Mouse (Mus musculus) MEL (cell line): ENCODE data around the gene Pcgf5. TPM values are rescaled to one million over a fixed set of nuclear protein-coding genes. Genes with fewer than 3 reads are reported as not detected.

ENCODE experiments used
- DNase-seq: peaks from one replicate; pipeline ENCODE4 v3.0.0; 2011; ENCODE audit warnings: low read depth, low spot score
- H3K27ac ChIP-seq: 2 replicates; pipeline ENCODE4 v1.5.1; 2012; ENCODE audit warnings: low read depth, mild to moderate bottlenecking, control low read depth, low read length, moderate library complexity; ENCODE audit not compliant: control insufficient read depth
- H3K27me3 ChIP-seq, 2 experiments: fragments of 150-350 bp in 1 of 2; sonication (generic) in 1 of 2; 2 replicates each; pipeline ENCODE4 v1.6.1; 2012; ENCODE audit warnings: low read length in 2 of 2, mild to moderate bottlenecking in 2 of 2, improper control_type of control experiment in 1 of 2, moderate library complexity in 1 of 2; ENCODE audit not compliant: insufficient read depth in 2 of 2, control insufficient read depth in 1 of 2
- H3K36me3 ChIP-seq, 2 experiments: 2 replicates each; pipeline ENCODE4 v1.6.1; 2012 to 2014; ENCODE audit warnings: low read length in 2 of 2, improper control_type of control experiment in 1 of 2, inconsistent platforms in 1 of 2, mild to moderate bottlenecking in 1 of 2; ENCODE audit not compliant: insufficient read depth in 2 of 2, control insufficient read depth in 1 of 2
- H3K4me1 ChIP-seq, 2 experiments: fragments of 150-350 bp in 1 of 2; sonication (generic) in 1 of 2; 2 replicates each; pipeline ENCODE4 v1.6.1; 2012; ENCODE audit warnings: low read length in 2 of 2, improper control_type of control experiment in 1 of 2, mild to moderate bottlenecking in 1 of 2; ENCODE audit not compliant: insufficient read depth in 2 of 2, control insufficient read depth in 1 of 2
- H3K4me3 ChIP-seq, 2 experiments: fragments of 150-350 bp in 1 of 2; sonication (generic) in 1 of 2; 2 replicates each; pipeline ENCODE4 v1.5.1; 2012; ENCODE audit warnings: low read depth in 2 of 2, low read length in 2 of 2, mild to moderate bottlenecking in 2 of 2, moderate library complexity in 2 of 2, control low read depth in 1 of 2, improper control_type of control experiment in 1 of 2; ENCODE audit not compliant: control insufficient read depth in 1 of 2, insufficient read depth in 1 of 2
- H3K79me2 ChIP-seq: 2 replicates; pipeline ENCODE4 v1.6.1; 2012; ENCODE audit warnings: mild to moderate bottlenecking, low read length, moderate library complexity; ENCODE audit not compliant: control insufficient read depth, poor library complexity, insufficient read depth
- H3K9ac ChIP-seq: 2 replicates; pipeline ENCODE4 v1.6.1; 2012; ENCODE audit warnings: low read depth, mild to moderate bottlenecking, control low read depth, low read length, moderate library complexity; ENCODE audit not compliant: control insufficient read depth, poor library complexity, severe bottlenecking
- H3K9me3 ChIP-seq: fragments of 150-350 bp; sonication (generic); replicated peaks from 2 replicates; pipeline ENCODE4 v1.6.1; 2012; ENCODE audit warnings: mild to moderate bottlenecking, low read length, improper control_type of control experiment, moderate library complexity; ENCODE audit not compliant: insufficient read depth
- BHLHE40 ChIP-seq: IDR thresholded peaks from 2 replicates; pipeline ENCODE4 v1.6.1; 2012; ENCODE audit warnings: low read depth, mild to moderate bottlenecking, inconsistent platforms, low read length, improper control_type of control experiment, borderline replicate concordance
- CHD1 ChIP-seq: IDR thresholded peaks from 2 replicates; pipeline ENCODE4 v1.6.1; 2012; ENCODE audit warnings: low read depth, mild to moderate bottlenecking, inconsistent platforms, low read length, improper control_type of control experiment
- CTCF ChIP-seq, 3 experiments: IDR thresholded peaks in 2 of 3; conservative IDR thresholded peaks in 1 of 3; 2 replicates each; pipeline ENCODE4 v1.5.1; 2011 to 2012; ENCODE audit warnings: low read length in 3 of 3, low read depth in 2 of 3, mild to moderate bottlenecking in 2 of 3, improper control_type of control experiment in 1 of 3, inconsistent platforms in 1 of 3, mixed read lengths in 1 of 3, moderate library complexity in 1 of 3; ENCODE audit not compliant: control insufficient read depth in 1 of 3, insufficient read depth in 1 of 3, poor library complexity in 1 of 3, severe bottlenecking in 1 of 3
- E2F4 ChIP-seq: IDR thresholded peaks from 2 replicates; pipeline ENCODE4 v1.6.1; 2011; ENCODE audit warnings: low read depth, low read length, improper control_type of control experiment, borderline replicate concordance
- ELF1 ChIP-seq: IDR thresholded peaks from 2 replicates; pipeline ENCODE4 v1.6.1; 2014; ENCODE audit warnings: low read depth, mild to moderate bottlenecking, inconsistent platforms, low read length, improper control_type of control experiment, moderate library complexity
- EP300 ChIP-seq, 2 experiments: IDR thresholded peaks; 2 replicates each; pipeline ENCODE4 v1.6.1; 2011; ENCODE audit warnings: improper control_type of control experiment in 2 of 2, low read length in 2 of 2, low read depth in 1 of 2, mild to moderate bottlenecking in 1 of 2
- ETS1 ChIP-seq: IDR thresholded peaks from 2 replicates; pipeline ENCODE4 v1.6.1; 2012; ENCODE audit warnings: low read depth, mild to moderate bottlenecking, inconsistent platforms, low read length, improper control_type of control experiment, moderate library complexity
- HCFC1 ChIP-seq: IDR thresholded peaks from 2 replicates; pipeline ENCODE4 v1.6.1; 2012; ENCODE audit warnings: low read depth, mild to moderate bottlenecking, inconsistent platforms, low read length, improper control_type of control experiment, moderate library complexity
- KAT2A ChIP-seq: conservative IDR thresholded peaks from 2 replicates; pipeline ENCODE4 v1.6.1; 2012; ENCODE audit warnings: low read depth, low read length, improper control_type of control experiment, inconsistent platforms
- MAFK ChIP-seq: IDR thresholded peaks from 2 replicates; pipeline ENCODE4 v1.6.1; 2011; ENCODE audit warnings: low read depth, mild to moderate bottlenecking, low read length, improper control_type of control experiment, borderline replicate concordance
- MAX ChIP-seq: IDR thresholded peaks from 2 replicates; pipeline ENCODE4 v1.6.1; 2011; ENCODE audit warnings: low read length, improper control_type of control experiment
- MAZ ChIP-seq: IDR thresholded peaks from 2 replicates; pipeline ENCODE4 v1.6.1; 2012; ENCODE audit warnings: low read depth, mild to moderate bottlenecking, inconsistent platforms, low read length, improper control_type of control experiment
- MEF2A ChIP-seq: IDR thresholded peaks from 2 replicates; pipeline ENCODE4 v1.6.1; 2014; ENCODE audit warnings: low read depth, mild to moderate bottlenecking, inconsistent platforms, low read length, improper control_type of control experiment; ENCODE audit not compliant: poor library complexity, insufficient replicate concordance, severe bottlenecking; ENCODE audit errors: extremely low read depth
- MXI1 ChIP-seq: IDR thresholded peaks from 2 replicates; pipeline ENCODE4 v1.6.1; 2011; ENCODE audit warnings: mild to moderate bottlenecking, low read depth, low read length, improper control_type of control experiment
- MYB ChIP-seq: IDR thresholded peaks from 2 replicates; pipeline ENCODE4 v1.6.1; 2011; ENCODE audit warnings: mild to moderate bottlenecking, low read depth, low read length, improper control_type of control experiment
- POLR2A ChIP-seq, 2 experiments: IDR thresholded peaks; 2 replicates each; pipeline ENCODE4 v1.6.1; 2011 to 2012; ENCODE audit warnings: low read length in 2 of 2, mild to moderate bottlenecking in 2 of 2, control low read depth in 1 of 2, improper control_type of control experiment in 1 of 2, low read depth in 1 of 2, moderate library complexity in 1 of 2; ENCODE audit not compliant: control insufficient read depth in 1 of 2, insufficient read depth in 1 of 2, poor library complexity in 1 of 2
- POLR2AphosphoS5 ChIP-seq: IDR thresholded peaks from 2 replicates; pipeline ENCODE4 v1.6.1; 2012; ENCODE audit warnings: low read depth, borderline replicate concordance, mild to moderate bottlenecking, inconsistent platforms, low read length, moderate library complexity, mixed read lengths
- RCOR1 ChIP-seq: IDR thresholded peaks from 2 replicates; pipeline ENCODE4 v1.6.1; 2012; ENCODE audit warnings: low read depth, mild to moderate bottlenecking, inconsistent platforms, low read length, improper control_type of control experiment
- SIN3A ChIP-seq: IDR thresholded peaks from 2 replicates; pipeline ENCODE4 v1.6.1; 2012; ENCODE audit warnings: low read length, improper control_type of control experiment, inconsistent platforms
- SMC3 ChIP-seq: IDR thresholded peaks from 2 replicates; pipeline ENCODE4 v1.6.1; 2011; ENCODE audit warnings: low read depth, low read length, improper control_type of control experiment
- TAL1 ChIP-seq: IDR thresholded peaks from 2 replicates; pipeline ENCODE4 v1.6.1; 2012; ENCODE audit warnings: mild to moderate bottlenecking, inconsistent platforms, low read length, moderate library complexity, mixed read lengths
- TBP ChIP-seq: IDR thresholded peaks from 2 replicates; pipeline ENCODE4 v1.8.0; 2011; ENCODE audit warnings: low read depth, low read length, improper control_type of control experiment
- UBTF ChIP-seq: IDR thresholded peaks from 2 replicates; pipeline ENCODE4 v1.6.1; 2012; ENCODE audit warnings: low read depth, mild to moderate bottlenecking, inconsistent platforms, low read length, improper control_type of control experiment, moderate library complexity, borderline replicate concordance; ENCODE audit not compliant: insufficient read depth
- ZC3H11A ChIP-seq: IDR thresholded peaks from 2 replicates; pipeline ENCODE4 v1.6.1; 2012; ENCODE audit warnings: low read depth, mild to moderate bottlenecking, inconsistent platforms, low read length, improper control_type of control experiment
- ZKSCAN1 ChIP-seq: IDR thresholded peaks from 2 replicates; pipeline ENCODE4 v1.6.1; 2012; ENCODE audit warnings: low read depth, mild to moderate bottlenecking, inconsistent platforms, low read length, improper control_type of control experiment, moderate library complexity
- ZMIZ1 ChIP-seq: IDR thresholded peaks from 2 replicates; pipeline ENCODE4 v1.6.1; 2012; ENCODE audit warnings: low read depth, mild to moderate bottlenecking, inconsistent platforms, low read length, improper control_type of control experiment, moderate library complexity
- ZNF384 ChIP-seq: IDR thresholded peaks from 2 replicates; pipeline ENCODE4 v1.6.1; 2012; ENCODE audit warnings: low read depth, mild to moderate bottlenecking, inconsistent platforms, low read length, improper control_type of control experiment
- polyA plus RNA-seq, 2 experiments: library from polyadenylated mRNA; stranded (reverse) in 1 of 2; unstranded in 1 of 2; fragments of >175 nt in 1 of 2; fragments of >200 nt in 1 of 2; gene quantifications; 2 replicates each; pipeline versions ENCODE4 v1.2.1 to v1.2.4; 2012; ENCODE audit warnings: low replicate concordance in 2 of 2, low read depth in 1 of 2; ENCODE audit not compliant: insufficient read length in 2 of 2, insufficient read depth in 1 of 2, missing spikeins in 1 of 2
- total RNA-seq: library from RNA; depleted of rRNA; stranded (reverse); fragments of 300-350 nt; gene quantifications from 2 replicates; pipeline ENCODE4 v1.2.3, GENCODE M21; 2012

Gene Pcgf5
- total and polyA plus RNA-seq, 3 experiments, result 10.0 to 23.2 TPM; not detected in 1

DNA sequence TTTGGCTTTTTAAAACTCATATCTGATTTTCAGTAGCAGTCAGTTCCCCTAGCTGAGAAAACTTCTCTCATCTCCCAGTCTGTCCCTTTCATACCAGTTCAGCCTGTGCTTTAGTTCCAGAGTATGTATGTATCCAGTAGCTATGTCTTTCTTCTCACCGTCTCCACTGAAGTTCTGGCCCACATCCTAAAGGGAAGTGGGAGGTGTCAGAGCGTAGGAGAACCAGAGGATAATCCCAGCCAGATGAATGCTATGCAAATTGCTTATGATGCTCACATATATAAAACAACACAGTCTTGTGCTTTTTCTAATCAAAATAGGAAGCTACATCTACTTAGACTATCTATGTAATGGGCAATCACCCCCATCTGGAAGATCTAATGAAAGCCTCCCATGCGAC, 27.0 kb upstream of the Pcgf5 start:
- no peaks in the 10 kb centered on the region for H3K9me3 ChIP-seq
- no peaks in the 10 kb centered on the region for H3K27me3 ChIP-seq
- H3K4me1 ChIP-seq, result no peaks in the 10 kb centered on the region
- H3K36me3 ChIP-seq, result no peaks in the 10 kb centered on the region
- no peak overlapping the region for H3K27ac ChIP-seq
- TF ChIP-seq MEF2A (no peak), SIN3A (no peak), ZC3H11A (no peak), E2F4 (no peak), KAT2A (no peak), ZMIZ1 (no peak), TBP (no peak), MYB (no peak), EP300 (IDR thresholded peaks at IDR 0.05; ENCODE audit: low read depth in 1 of 2, low read length in 2 of 2) (no peak), ELF1 (no peak), SMC3 (no peak), POLR2A (IDR thresholded peaks at IDR 0.05; ENCODE audit: control insufficient read depth in 1 of 2, insufficient read depth in 1 of 2, low read depth in 1 of 2, low read length in 2 of 2, poor library complexity in 1 of 2) (no peak), ETS1 (no peak), UBTF (no peak), MXI1 (no peak), CTCF (IDR thresholded peaks at IDR 0.05 in 2 of 3, conservative IDR thresholded peaks at IDR 0.05 in 1 of 3; ENCODE audit: control insufficient read depth in 1 of 3, insufficient read depth in 1 of 3, low read depth in 2 of 3, low read length in 3 of 3, poor library complexity in 1 of 3, severe bottlenecking in 1 of 3) (no peak)
- no peak for DNase-seq
- H3K9ac ChIP-seq, result no peak overlapping the region
- H3K79me2 ChIP-seq, result no peaks in the 10 kb centered on the region
- H3K4me3 ChIP-seq, result no peak overlapping the region

DNA sequence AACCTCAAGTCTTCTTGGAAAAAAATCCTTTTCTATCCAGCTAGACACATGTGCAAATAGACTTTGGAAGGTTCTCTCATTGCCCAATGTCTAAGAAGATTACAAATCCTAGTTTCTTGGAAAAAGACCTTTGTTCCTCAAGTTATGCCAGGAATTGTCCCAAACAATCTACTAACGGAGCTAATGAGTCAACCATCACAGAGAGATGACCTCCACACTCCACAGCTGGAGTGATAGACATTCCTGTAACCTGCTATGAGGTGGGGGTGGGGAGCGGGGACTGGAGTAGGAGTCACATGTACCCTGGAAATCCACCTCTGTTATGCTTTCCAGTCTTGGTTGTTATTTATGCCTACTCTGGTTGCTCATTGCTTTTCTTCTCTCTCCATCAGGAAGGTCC, 24.8 kb upstream of the Pcgf5 start:
- Histone ChIP-seq H3K9ac (no peak overlapping the region), H3K27ac (no peak overlapping the region), H3K36me3 (no peaks in the 10 kb centered on the region), H3K4me3 (no peak overlapping the region), H3K79me2 (no peaks in the 10 kb centered on the region), H3K27me3 (no peaks in the 10 kb centered on the region), H3K4me1 (no peaks in the 10 kb centered on the region), H3K9me3 (no peaks in the 10 kb centered on the region)
- no peak for DNase-seq
- TF ChIP-seq ZMIZ1, result no peak
- no peak for TF ChIP-seq RCOR1
- no peak for TF ChIP-seq ZKSCAN1
- TF ChIP-seq MAZ, result no peak
- no peak for TF ChIP-seq CHD1
- TF ChIP-seq MAX, result no peak
- TF ChIP-seq BHLHE40, result no peak
- no peak for TF ChIP-seq E2F4
- no peak for TF ChIP-seq TBP
- no peak for TF ChIP-seq TAL1
- TF ChIP-seq SIN3A, result no peak
- no peak for TF ChIP-seq HCFC1
- no peak for TF ChIP-seq MAFK
- no peak for TF ChIP-seq ZNF384
- no peak for TF ChIP-seq POLR2AphosphoS5
